Comparison of ENCODE assay signal across 21 mouse cellular contexts in the genomic region with DNA sequence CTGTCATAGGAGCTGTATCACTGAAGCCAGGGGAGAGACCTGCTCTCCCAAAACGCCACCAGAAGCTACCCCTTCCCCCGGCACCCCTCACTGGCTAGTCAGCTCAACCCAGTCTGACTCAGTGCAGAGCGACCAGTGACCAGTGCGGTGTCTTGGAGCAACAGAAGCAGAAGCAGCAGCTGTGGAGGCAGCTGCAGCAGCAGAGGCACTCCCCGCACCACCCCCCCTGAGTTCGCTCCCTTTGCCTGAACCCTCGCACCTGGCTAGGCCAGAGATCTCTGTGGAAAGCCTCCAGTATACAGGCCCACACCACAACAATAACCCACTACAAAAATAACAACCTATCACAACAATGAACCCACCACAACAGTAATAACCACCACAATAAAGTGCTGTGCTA. TPM values are rescaled to one million over a fixed set of nuclear protein-coding genes. Genes with fewer than 3 reads are reported as not detected.
DNase-seq lines count a peak whose midpoint lies in the region; ATAC-seq and TF ChIP-seq lines count a peak whose summit lies in the region.
"Had no signal": no experiment of that assay in that cellular context is flagged by ENCODE, and none has a peak within 500 bp of the region (broad histone marks: within the 10 kb centered on the region; RNA-seq: fewer than 3 reads in every experiment).

No protein-coding gene starts in this region.

- TF ChIP-seq CTCF in intestine, postnatal 0 days (IDR thresholded peaks at IDR 0.05; ENCODE audit: low read depth): no peak

- H3K4me1 ChIP-seq in heart, embryonic 16.5 days (ENCODE audit: control insufficient read depth, insufficient read depth, low read length): no peaks in the 10 kb centered on the region
- peaks cover 2% of the 10 kb centered on the region; the same call in 1 of the 2 replicates for H3K4me1 ChIP-seq in intestine, postnatal 0 days (replicated peaks; ENCODE audit: control insufficient read depth, insufficient read depth, low read length)
- no peaks in the 10 kb centered on the region for H3K4me1 ChIP-seq in midbrain, embryonic 16.5 days (ENCODE audit: control insufficient read depth, insufficient read depth, low read length)
- H3K4me1 ChIP-seq: embryonic facial prominence, embryonic 13.5 days had no signal

- H3K4me2 ChIP-seq in heart, embryonic 16.5 days (ENCODE audit: low read depth, low read length): no peak overlapping the region
- no peak overlapping the region for H3K4me2 ChIP-seq in intestine, postnatal 0 days (replicated peaks; ENCODE audit: low read depth)
- no peak overlapping the region for H3K4me2 ChIP-seq in midbrain, embryonic 16.5 days (ENCODE audit: low read length)
- H3K4me2 ChIP-seq: embryonic facial prominence, embryonic 13.5 days had no signal

- no peaks in the 10 kb centered on the region for H3K27me3 ChIP-seq in heart, embryonic 16.5 days (ENCODE audit: control insufficient read depth, insufficient read depth, low read length)
- H3K27me3 ChIP-seq in intestine, postnatal 0 days (replicated peaks; ENCODE audit: control insufficient read depth, insufficient read depth, low read length): no peaks in the 10 kb centered on the region
- H3K27me3 ChIP-seq in midbrain, embryonic 16.5 days (ENCODE audit: control insufficient read depth, insufficient read depth, low read depth, low read length): no peaks in the 10 kb centered on the region
- H3K27me3 ChIP-seq: embryonic facial prominence, embryonic 13.5 days had no signal

- H3K4me3 ChIP-seq in heart, embryonic 16.5 days (ENCODE audit: low read length): no peak overlapping the region
- H3K4me3 ChIP-seq in intestine, postnatal 0 days (ENCODE audit: low read depth, low read length): no peak overlapping the region
- H3K4me3 ChIP-seq in midbrain, embryonic 16.5 days (ENCODE audit: low read depth, low read length): no peak overlapping the region
- H3K4me3 ChIP-seq: embryonic facial prominence, embryonic 13.5 days had no signal

- H3K9ac ChIP-seq in heart, embryonic 16.5 days (ENCODE audit: low read length): no peak overlapping the region
- H3K9ac ChIP-seq in intestine, postnatal 0 days (ENCODE audit: low read depth, low read length): no peak overlapping the region
- H3K9ac ChIP-seq in midbrain, embryonic 16.5 days (ENCODE audit: low read depth, low read length): no peak overlapping the region
- H3K9ac ChIP-seq: embryonic facial prominence, embryonic 13.5 days had no signal

- WGBS in heart, embryonic 16.5 days: 59% methylated on average over 7 of the region's 7 CpGs
- 45% methylated on average over 7 of the region's 7 CpGs for WGBS in intestine, postnatal 0 days
- WGBS in midbrain, embryonic 16.5 days: 65% methylated on average over 7 of the region's 7 CpGs

- H3K36me3 ChIP-seq in heart, embryonic 16.5 days (ENCODE audit: control insufficient read depth, insufficient read depth): no peaks in the 10 kb centered on the region
- no peaks in the 10 kb centered on the region for H3K36me3 ChIP-seq in intestine, postnatal 0 days (ENCODE audit: control insufficient read depth, insufficient read depth)
- H3K36me3 ChIP-seq in midbrain, embryonic 16.5 days (ENCODE audit: control insufficient read depth, insufficient read depth, low read length): no peaks in the 10 kb centered on the region
- H3K36me3 ChIP-seq: embryonic facial prominence, embryonic 13.5 days had no signal

- no peak overlapping the region for H3K27ac ChIP-seq in heart, embryonic 16.5 days (ENCODE audit: low read length)
- no peak overlapping the region for H3K27ac ChIP-seq in intestine, postnatal 0 days (ENCODE audit: low read depth, low read length)
- H3K27ac ChIP-seq in midbrain, embryonic 16.5 days (ENCODE audit: low read length): no peak overlapping the region
- H3K27ac ChIP-seq: embryonic facial prominence, embryonic 13.5 days had no signal

- ATAC-seq in heart, embryonic 16.5 days (replicated peaks; ENCODE audit: extremely low read depth, insufficient read depth, low FRiP score): peak; percentile 63
- ATAC-seq in intestine, postnatal 0 days: 0 out of 2 replicates have a peak, but pooled peaks have one; percentile 22
- ATAC-seq in midbrain, embryonic 16.5 days: no peak
- ATAC-seq: CD4-positive, CD25-positive, alpha-beta regulatory T cell, adult 4 months; forebrain, embryonic 14.5 days; inflammation-experienced regulatory T-cells, adult 6 months; lung, postnatal 0 days had no signal

- no peaks in the 10 kb centered on the region for H3K9me3 ChIP-seq in heart, embryonic 16.5 days (replicated peaks; ENCODE audit: control insufficient read depth, low read length)
- no peaks in the 10 kb centered on the region for H3K9me3 ChIP-seq in intestine, postnatal 0 days (ENCODE audit: control insufficient read depth)
- no peaks in the 10 kb centered on the region for H3K9me3 ChIP-seq in midbrain, embryonic 16.5 days (replicated peaks; ENCODE audit: control insufficient read depth, low read length, poor library complexity, severe bottlenecking)
- H3K9me3 ChIP-seq: embryonic facial prominence, embryonic 13.5 days had no signal

- no peak for DNase-seq in heart, postnatal 4 days
- peak; percentile 33 for DNase-seq in T-cell, adult 2 months (ENCODE audit: low spot score)
- DNase-seq in thymus, postnatal 0 days (ENCODE audit: low spot score): peak; percentile 92
- no peak for DNase-seq in ovary, postnatal 10 days (ENCODE audit: low spot score)
- DNase-seq in cerebellum, adult 11 months: no peak
- DNase-seq: cerebellum, postnatal 10 days; heart, postnatal 14 days; kidney, postnatal 36 days; layer of hippocampus, postnatal 36 days; right cerebral cortex, postnatal 4 days had no signal

RNA-seq across cellular contexts. Expression of gene Itgam, which starts 3.9 kb away (rescaled TPM):
- polyA plus RNA-seq in heart, embryonic 16.5 days (2015; fragmentation: Nextera tagmentation; extraction: Ambion mirVana): 0.98 and 1.2 TPM in 2 replicates
- total RNA-seq in heart, postnatal 4 days (2021): 1 to 10 TPM; 1.8 to 2.5 TPM
- 0.70 and 0.88 TPM in 2 replicates for polyA plus RNA-seq in intestine, postnatal 0 days (2015; fragmentation: Nextera tagmentation; extraction: Ambion mirVana)
- 1.2 and 1.4 TPM in 2 replicates for polyA plus RNA-seq in thymus, postnatal 0 days (2015; fragmentation: Nextera tagmentation; extraction: Ambion mirVana)
- polyA plus RNA-seq in midbrain, embryonic 16.5 days (2015; fragmentation: Nextera tagmentation; extraction: Ambion mirVana): 0.83 and 0.90 TPM in 2 replicates

RNA-seq across cellular contexts. Expression of gene Gm49368, which starts 3.9 kb away (rescaled TPM):
- not detected in 2 replicates for polyA plus RNA-seq in heart, embryonic 16.5 days (2015; fragmentation: Nextera tagmentation; extraction: Ambion mirVana)
- total RNA-seq in heart, postnatal 4 days (2021): not detected
- not detected in 2 replicates for polyA plus RNA-seq in intestine, postnatal 0 days (2015; fragmentation: Nextera tagmentation; extraction: Ambion mirVana)
- not detected in 2 replicates for polyA plus RNA-seq in thymus, postnatal 0 days (2015; fragmentation: Nextera tagmentation; extraction: Ambion mirVana)
- not detected in 2 replicates for polyA plus RNA-seq in midbrain, embryonic 16.5 days (2015; fragmentation: Nextera tagmentation; extraction: Ambion mirVana)
- total RNA-seq: heart, adult 18-20 months; heart, postnatal 14 days; layer of hippocampus, postnatal 36 days; liver, adult 2 months had no signal
- polyA plus RNA-seq: CD4-positive, CD25-positive, alpha-beta regulatory T cell, adult 4 months; embryonic facial prominence, embryonic 13.5 days; forebrain, embryonic 14.5 days; lung, postnatal 0 days; testis, adult 2 months had no signal

RNA-seq across cellular contexts. Expression of gene Trim72, which starts 54.8 kb away (rescaled TPM):
- polyA plus RNA-seq in heart, embryonic 16.5 days (2015; fragmentation: Nextera tagmentation; extraction: Ambion mirVana): 0.84 and 1.0 TPM in 2 replicates
- total RNA-seq in heart, postnatal 4 days (2021): 10 to 100 TPM; 66.9 to 69.8 TPM
- 0.29 and 0.47 TPM in 2 replicates for polyA plus RNA-seq in intestine, postnatal 0 days (2015; fragmentation: Nextera tagmentation; extraction: Ambion mirVana)
- polyA plus RNA-seq in thymus, postnatal 0 days (2015; fragmentation: Nextera tagmentation; extraction: Ambion mirVana): not detected in 2 replicates
- polyA plus RNA-seq in midbrain, embryonic 16.5 days (2015; fragmentation: Nextera tagmentation; extraction: Ambion mirVana): not detected in 2 replicates
- polyA plus RNA-seq: CD4-positive, CD25-positive, alpha-beta regulatory T cell, adult 4 months; forebrain, embryonic 14.5 days; inflammation-experienced regulatory T-cells, adult 6 months had no signal

Comparison
In these comparisons a context has a peak if more than half of its experiments do, and no peak if none do; other contexts are left out.
1. DNase-seq: peak in T-cell, adult 2 months (single experiment) and thymus, postnatal 0 days (single experiment); none in heart, postnatal 4 days (single experiment), ovary, postnatal 10 days (single experiment) and cerebellum, adult 11 months (single experiment).